Mouse (Mus musculus) left cerebral cortex, postnatal 25 days (tissue): Measurements from ENCODE around the gene Rpap2. TPM values are rescaled to one million over a fixed set of nuclear protein-coding genes. Genes with fewer than 3 reads are reported as not detected.

Experiments
- DNase-seq, 2 experiments: peaks; one replicate each; pipeline ENCODE4 v3.0.0; 2022; ENCODE audit warnings: low spot score in 2 of 2, mixed read lengths in 1 of 2
- intact Hi-C: fragments of 180-260 bp; cut with DNase I; formaldehyde crosslinking; loops from one replicate; pipeline ENCODE4 v1.15.1; 2025
- total RNA-seq, 2 experiments: library from RNA; stranded (reverse); gene quantifications; 2 replicates each; pipeline ENCODE4 v1.2.3; 2021

The Rpap2 gene
- total RNA-seq: 10 to 100 TPM; 23.1 to 23.3 TPM

- peak; percentile 85 to 89 for DNase-seq
- intact Hi-C loops: loop anchor here (5.0 kb wide), 2 partner anchors 95 to 195 kb away; partner anchors contain the start of gene Ephx4
These were observed at the start of gene Rpap2, which contains the start of gene Glmn for GRCm38 (mm10) chr5:107597301-107598077. Gene Rpap2, plus strand, starts transcription at chr5:107597373. Gene Glmn, minus strand, starts transcription at chr5:107597888.

- DNase-seq: no peak
These were observed 49.2 kb upstream of the Rpap2 start for GRCm38 (mm10) chr5:107547955-107548354.

GRCm38 (mm10) chr5:107548444-107548843 is 48.7 kb upstream of the Rpap2 start:
- intact Hi-C loops: no loop called here
- no peak for DNase-seq

More at GRCm38 (mm10) chr5:107547955-107548354, 49.2 kb upstream of the Rpap2 start:
- intact Hi-C loops: no loop called here

GRCm38 (mm10) chr5:107554336-107554735 is 42.8 kb upstream of the Rpap2 start:
- intact Hi-C loops: no loop called here
- no peak for DNase-seq

- intact Hi-C loops: no loop called here
- DNase-seq: no peak
These were observed 40.2 kb upstream of the Rpap2 start for GRCm38 (mm10) chr5:107556969-107557368.

- intact Hi-C loops: no loop called here
- peak in 1 of 2 experiments; percentile 10 for DNase-seq
These were observed 28.0 kb upstream of the Rpap2 start for GRCm38 (mm10) chr5:107569148-107569547.

- intact Hi-C loops: loop anchor here (5.0 kb wide), 2 partner anchors 96 to 196 kb away; partner anchors contain the start of gene Ephx4
- no peak for DNase-seq
These were observed 1.2 kb downstream of the Rpap2 start for GRCm38 (mm10) chr5:107598380-107598779.

- intact Hi-C loops: loop anchor here (1.0 kb wide), 1 partner anchor 280 kb away; no protein-coding TSS in a partner anchor
- DNase-seq: peak; percentile 72 to 76
These were observed 14.1 kb downstream of the Rpap2 start for GRCm38 (mm10) chr5:107611224-107611623.

GRCm38 (mm10) chr5:107617986-107618385 is 20.8 kb downstream of the Rpap2 start:
- intact Hi-C loops: no loop called here
- DNase-seq: no peak

GRCm38 (mm10) chr5:107621327-107621726 is 24.2 kb downstream of the Rpap2 start:
- intact Hi-C loops: no loop called here
- no peak for DNase-seq

- intact Hi-C loops: no loop called here
- no peak for DNase-seq
These were observed 36.5 kb downstream of the Rpap2 start for GRCm38 (mm10) chr5:107633651-107634050.

- intact Hi-C loops: no loop called here
- no peak for DNase-seq
These were observed 39.9 kb downstream of the Rpap2 start for GRCm38 (mm10) chr5:107637106-107637505.

- DNase-seq: peak in 1 of 2 experiments; percentile 9
- intact Hi-C loops: no loop called here
These were observed 41.2 kb downstream of the Rpap2 start for GRCm38 (mm10) chr5:107638366-107638765.

- DNase-seq: no peak
- intact Hi-C loops: no loop called here
These were observed 47.4 kb downstream of the Rpap2 start for GRCm38 (mm10) chr5:107644595-107644994.

- intact Hi-C loops: no loop called here
- no peak for DNase-seq
These were observed 48.8 kb downstream of the Rpap2 start for GRCm38 (mm10) chr5:107645935-107646334.

- intact Hi-C loops: no loop called here
- DNase-seq: no peak
These were observed 50.4 kb downstream of the Rpap2 start for GRCm38 (mm10) chr5:107647580-107647979.

GRCm38 (mm10) chr5:107648552-107649125 is 51.5 kb downstream of the Rpap2 start:
- intact Hi-C loops: no loop called here

GRCm38 (mm10) chr5:107649680-107650079 is 52.5 kb downstream of the Rpap2 start:
- intact Hi-C loops: no loop called here
- DNase-seq: no peak

More at GRCm38 (mm10) chr5:107648552-107649125, 51.5 kb downstream of the Rpap2 start:
- no peak for DNase-seq

GRCm38 (mm10) chr5:107650427-107650826 is 53.3 kb downstream of the Rpap2 start:
- no peak for DNase-seq
- intact Hi-C loops: no loop called here

GRCm38 (mm10) chr5:107652055-107652660 is 55.0 kb downstream of the Rpap2 start:
- DNase-seq: no peak
- intact Hi-C loops: no loop called here
